Mouse (Mus musculus) lung, embryonic 14.5 days (tissue): Measurements from ENCODE around the gene AC124108.1. TPM values are rescaled to one million over a fixed set of nuclear protein-coding genes. Genes with fewer than 3 reads are reported as not detected.

Experiments
- ATAC-seq: fragments of 200-750 bp; cut with Nextera tagmentation; 2 replicates; pipeline ENCODE4 v1.8.0; 2017; ENCODE audit warnings: mild to moderate bottlenecking, moderate TSS enrichment, moderate library complexity; ENCODE audit not compliant: insufficient read depth
- DNase-seq: peaks from one replicate; pipeline ENCODE4 v3.0.0-alpha.2; 2015
- H3K27ac ChIP-seq: fragments of 300-500 bp; sonication (generic); 2 replicates; pipeline ENCODE4 v1.5.1; 2014; ENCODE audit warnings: low read depth, mild to moderate bottlenecking, moderate library complexity
- H3K27me3 ChIP-seq: fragments of 300-500 bp; sonication (generic); 2 replicates; pipeline ENCODE4 v1.6.1; 2014; ENCODE audit warnings: low read length, control low read depth; ENCODE audit not compliant: insufficient read depth
- H3K36me3 ChIP-seq: fragments of 300-500 bp; sonication (generic); 2 replicates; pipeline ENCODE4 v1.6.1; 2014; ENCODE audit warnings: control low read depth; ENCODE audit not compliant: insufficient read depth
- H3K4me1 ChIP-seq: fragments of 300-500 bp; sonication (generic); 2 replicates; pipeline ENCODE4 v1.6.1; 2014; ENCODE audit warnings: antibody characterized with exemption, control low read depth; ENCODE audit not compliant: insufficient read depth
- H3K4me2 ChIP-seq: fragments of 300-500 bp; sonication (generic); 2 replicates; pipeline ENCODE4 v1.6.1; 2014; ENCODE audit warnings: mild to moderate bottlenecking
- H3K4me3 ChIP-seq: fragments of 300-500 bp; sonication (generic); 2 replicates; pipeline ENCODE4 v1.5.1; 2014; ENCODE audit warnings: low read depth, low read length
- H3K9ac ChIP-seq: fragments of 300-500 bp; sonication (generic); 2 replicates; pipeline ENCODE4 v1.6.1; 2014
- H3K9me3 ChIP-seq: fragments of 300-500 bp; sonication (generic); 2 replicates; pipeline ENCODE4 v1.6.1; 2016; ENCODE audit warnings: low read depth, low read length, control low read depth
- CTCF ChIP-seq: IDR thresholded peaks from 2 replicates; pipeline ENCODE4 v1.5.1; 2016; ENCODE audit warnings: antibody characterized with exemption, low read depth
- WGBS: fragments of 180-500 bp; shearing (Covaris S2); extraction: QIAGEN DNeasy Blood & Tissue Kit; methylation state at CpG from one replicate; pipeline ENCODE4 v1.1.7; 2014; 5-methylcytosine and 5-hydroxymethylcytosine counted together
- polyA plus RNA-seq: library from polyadenylated mRNA; unstranded; fragments of >200 nt; fragmentation: Nextera tagmentation; extraction: Ambion mirVana; gene quantifications from 2 replicates; pipeline ENCODE4 v1.2.1, GENCODE M21; 2014

AC124108.1 gene
- polyA plus RNA-seq, 1 experiment from 2014 or later, result 1.0 TPM

DNA sequence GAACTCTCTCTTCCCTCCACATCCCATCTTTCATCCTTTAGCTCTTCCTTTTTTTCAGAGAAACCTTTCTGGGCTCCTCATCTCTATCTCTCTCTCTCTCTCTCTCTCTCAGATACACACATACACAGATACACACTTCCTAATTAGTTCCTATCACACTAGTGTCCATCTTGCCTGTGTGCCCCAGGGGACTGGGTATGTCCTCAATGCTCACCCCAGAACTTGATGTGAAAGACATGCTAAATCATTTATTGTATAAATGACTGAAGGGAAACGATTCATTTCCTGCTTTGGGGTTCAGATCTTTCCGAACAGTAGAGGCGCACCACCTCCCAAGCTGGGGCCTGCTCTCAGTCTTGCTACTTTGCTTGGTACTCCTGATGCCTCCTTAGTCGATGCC lies 2.0 kb upstream of the AC124108.1 start:
- H3K4me1 ChIP-seq, result no peaks in the 10 kb centered on the region
- WGBS, result 48% methylated on average over 4 of the region's 4 CpGs
- H3K9me3 ChIP-seq, result no peaks in the 10 kb centered on the region
- ATAC-seq (no peak), DNase-seq (no peak)
- no peaks in the 10 kb centered on the region for H3K36me3 ChIP-seq
- H3K4me3 ChIP-seq, result no peak overlapping the region
- H3K9ac ChIP-seq, result no peak overlapping the region
- no peak for TF ChIP-seq CTCF
- no peak overlapping the region for H3K27ac ChIP-seq
- no peak overlapping the region for H3K4me2 ChIP-seq
- peaks cover 67% of the 10 kb centered on the region for H3K27me3 ChIP-seq

DNA sequence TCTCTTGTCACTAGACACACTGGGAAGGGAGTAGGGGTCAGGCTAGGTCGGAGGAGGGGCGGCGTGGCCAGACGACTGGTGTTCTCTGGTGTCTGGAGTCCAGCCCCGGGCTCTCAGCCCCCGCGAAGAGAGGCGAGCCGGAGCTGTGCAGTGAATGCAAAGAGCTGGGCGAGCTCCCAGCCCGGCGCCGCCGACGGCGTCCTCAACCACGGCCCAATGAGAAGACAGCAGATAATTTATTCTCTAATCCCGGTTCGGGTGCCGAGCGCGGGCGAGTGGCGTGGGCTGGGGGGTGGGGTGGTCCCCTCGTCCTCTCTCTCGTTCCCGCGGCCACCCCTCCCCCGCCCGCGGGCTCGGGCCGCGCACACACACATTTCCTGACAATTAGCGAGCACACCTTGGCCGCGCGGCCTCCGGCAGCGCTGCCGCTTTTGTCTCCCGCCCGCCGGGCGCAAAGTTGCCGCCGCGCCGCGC lies 1.2 kb upstream of the AC124108.1 start:
- Histone ChIP-seq H3K36me3 (no peaks in the 10 kb centered on the region), H3K9ac (peak overlapping the region; percentile 72), H3K27me3 (peaks cover 67% of the 10 kb centered on the region), H3K9me3 (no peaks in the 10 kb centered on the region), H3K4me2 (peak overlapping the region; percentile 93), H3K27ac (peak overlapping the region; percentile 91), H3K4me3 (peak overlapping the region; percentile 60), H3K4me1 (no peaks in the 10 kb centered on the region)
- DNase-seq (peak; percentile 74), ATAC-seq (peak; percentile 59)
- WGBS, result under 1% methylated on average over 50 of the region's 50 CpGs
- TF ChIP-seq CTCF, result no peak

- ATAC-seq, result 0 out of 2 replicates have a peak, but pooled peaks have one; percentile 5
Measured at GRCm38 (mm10) chr1:132190621-132191092, 600 bp upstream of the AC124108.1 start.

GRCm38 (mm10) chr1:132191786-132192680 lies 776 bp downstream of the AC124108.1 start:
- WGBS, result 6% methylated on average over 16 of the region's 16 CpGs
- DNase-seq, result peak; percentile 68
- peak overlapping the region; percentile 60 for H3K4me3 ChIP-seq
- H3K27ac ChIP-seq, result peak overlapping the region; percentile 91
- H3K27me3 ChIP-seq, result peaks cover 67% of the 10 kb centered on the region
- ATAC-seq, result peak; percentile 38
- peak; percentile 53 for TF ChIP-seq CTCF
- H3K9me3 ChIP-seq, result no peaks in the 10 kb centered on the region
- no peaks in the 10 kb centered on the region for H3K36me3 ChIP-seq
- H3K4me1 ChIP-seq, result no peaks in the 10 kb centered on the region; the same call in 1 of the 2 replicates
- peak overlapping the region; percentile 72 for H3K9ac ChIP-seq
- peak overlapping the region; percentile 93 for H3K4me2 ChIP-seq

More at GRCm38 (mm10) chr1:132190621-132191092, 600 bp upstream of the AC124108.1 start:
- Histone ChIP-seq H3K4me3 (peak overlapping the region; percentile 60), H3K4me2 (peak overlapping the region; percentile 93), H3K9ac (peak overlapping the region; percentile 72), H3K27ac (peak overlapping the region; percentile 91), H3K36me3 (no peaks in the 10 kb centered on the region), H3K4me1 (no peaks in the 10 kb centered on the region; the same call in 1 of the 2 replicates), H3K9me3 (no peaks in the 10 kb centered on the region), H3K27me3 (peaks cover 67% of the 10 kb centered on the region)
- no peak for TF ChIP-seq CTCF
- under 1% methylated on average over 61 of the region's 62 CpGs for WGBS
- DNase-seq, result peak; percentile 55

GRCm38 (mm10) chr1:132193806-132194205 lies 2.5 kb downstream of the AC124108.1 start:
- Histone ChIP-seq H3K4me1 (no peaks in the 10 kb centered on the region; the same call in 1 of the 2 replicates), H3K27me3 (peaks cover 50% of the 10 kb centered on the region)
- TF ChIP-seq CTCF, result no peak

DNA sequence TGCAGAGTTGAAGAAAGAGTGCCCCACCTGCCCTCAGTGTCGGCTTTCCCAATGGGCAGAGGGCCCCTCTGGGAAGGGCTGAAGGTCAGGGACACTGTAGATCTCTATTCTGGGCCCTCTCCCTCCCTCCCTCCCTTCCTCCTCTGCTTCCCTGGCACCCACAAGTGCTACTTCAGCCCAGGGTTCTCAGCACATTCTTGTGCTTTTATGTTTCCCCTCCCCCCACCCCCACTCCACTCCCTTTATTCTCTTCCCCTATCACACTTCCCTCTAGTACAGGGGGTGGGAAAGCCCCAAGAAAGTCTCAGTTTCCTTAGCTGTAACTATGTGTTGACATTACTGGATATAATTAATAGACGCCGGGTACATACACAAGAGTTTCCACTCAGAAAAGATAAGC lies 3.4 kb downstream of the AC124108.1 start:
- Histone ChIP-seq H3K4me3 (no peak overlapping the region), H3K9ac (no peak overlapping the region), H3K4me1 (no peaks in the 10 kb centered on the region; the same call in 1 of the 2 replicates), H3K27me3 (peaks cover 41% of the 10 kb centered on the region), H3K4me2 (no peak overlapping the region), H3K36me3 (no peaks in the 10 kb centered on the region), H3K27ac (peak overlapping the region; percentile 93), H3K9me3 (no peaks in the 10 kb centered on the region)
- DNase-seq (peak; percentile 33), ATAC-seq (no peak)
- no peak for TF ChIP-seq CTCF
- WGBS, result 38% methylated on average over 3 of the region's 3 CpGs

More at GRCm38 (mm10) chr1:132193806-132194205, 2.5 kb downstream of the AC124108.1 start:
- Histone ChIP-seq H3K36me3 (no peaks in the 10 kb centered on the region), H3K9me3 (no peaks in the 10 kb centered on the region), H3K27ac (no peak overlapping the region), H3K9ac (no peak overlapping the region), H3K4me2 (0 out of 2 replicates have a peak overlapping the region, but pooled peaks have one; percentile 93), H3K4me3 (no peak overlapping the region)
- ATAC-seq (no peak), DNase-seq (no peak)
- WGBS, result 62% methylated on average over 3 of the region's 3 CpGs

DNA sequence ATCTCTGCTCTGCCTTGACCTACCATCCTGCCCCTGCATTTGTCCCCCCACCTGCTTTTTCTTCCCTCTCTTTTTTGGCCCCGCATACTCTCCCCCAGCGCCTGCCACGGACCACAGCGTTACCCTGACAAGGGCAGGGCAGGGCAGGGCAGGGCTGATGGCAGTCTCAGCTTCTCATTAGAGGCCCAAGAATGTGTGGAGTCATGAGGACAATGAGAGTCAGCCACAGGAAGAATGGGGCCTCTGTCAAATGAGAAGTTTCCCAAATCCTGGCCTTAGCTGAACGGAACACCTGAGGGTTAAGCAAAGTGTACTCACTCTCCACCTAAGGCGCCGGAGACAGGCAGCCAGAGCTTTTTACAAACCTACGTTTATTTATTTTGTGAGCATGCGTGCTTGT lies 3.8 kb downstream of the AC124108.1 start:
- Histone ChIP-seq H3K9ac (no peak overlapping the region), H3K9me3 (no peaks in the 10 kb centered on the region), H3K4me3 (no peak overlapping the region), H3K27ac (peak overlapping the region; percentile 93), H3K36me3 (no peaks in the 10 kb centered on the region), H3K4me2 (no peak overlapping the region), H3K4me1 (peaks cover 1% of the 10 kb centered on the region; the same call in 1 of the 2 replicates), H3K27me3 (peaks cover 37% of the 10 kb centered on the region)
- WGBS, result 27% methylated on average over 9 of the region's 9 CpGs
- no peak for ATAC-seq
- DNase-seq, result peak; percentile 30
- no peak for TF ChIP-seq CTCF
